Mouse (Mus musculus): Measurements from ENCODE around the gene Manba.
"Not testable (repeated sequence)": the region's sequence is repeated elsewhere in the genome, so short reads cannot be mapped to it uniquely, and the experiment has no call there.

Gene Manba

GRCm38 (mm10) chr3:135486351-135486750 lies 940 bp downstream of the Manba start:
- DNase-seq (ENCODE audit: low spot score in 2 of 2) = no peak

GRCm38 (mm10) chr3:135487803-135488202 lies 2.4 kb downstream of the Manba start:
- no peak for DNase-seq (ENCODE audit: low spot score in 2 of 2)

- DNase-seq (ENCODE audit: low spot score in 2 of 2) = no peak
These were observed 4.6 kb downstream of the Manba start for GRCm38 (mm10) chr3:135489865-135490520.

- DNase-seq (ENCODE audit: low spot score in 2 of 2) = no peak
These were observed 5.7 kb downstream of the Manba start for GRCm38 (mm10) chr3:135491102-135491501.

GRCm38 (mm10) chr3:135493320-135493719 lies 7.9 kb downstream of the Manba start:
- not testable (repeated sequence) for DNase-seq (ENCODE audit: low spot score in 2 of 2)

- DNase-seq (ENCODE audit: low spot score in 2 of 2) = not testable (repeated sequence)
These were observed 12.5 kb downstream of the Manba start for GRCm38 (mm10) chr3:135497956-135498355.

GRCm38 (mm10) chr3:135498891-135499290 lies 13.5 kb downstream of the Manba start:
- no peak for DNase-seq (ENCODE audit: low spot score in 2 of 2)

- DNase-seq (ENCODE audit: low spot score in 2 of 2) = no peak
These were observed 17.7 kb downstream of the Manba start for GRCm38 (mm10) chr3:135503160-135503559.

GRCm38 (mm10) chr3:135505369-135505909 lies 20.0 kb downstream of the Manba start:
- DNase-seq (ENCODE audit: low spot score in 2 of 2) = peak; percentile 42 to 62

- DNase-seq (ENCODE audit: low spot score in 2 of 2) = no peak
These were observed 20.6 kb downstream of the Manba start for GRCm38 (mm10) chr3:135505916-135506482.

GRCm38 (mm10) chr3:135507506-135507905 lies 22.1 kb downstream of the Manba start:
- no peak for DNase-seq (ENCODE audit: low spot score in 2 of 2)

- no peak for DNase-seq (ENCODE audit: low spot score in 2 of 2)
These were observed 22.8 kb downstream of the Manba start for GRCm38 (mm10) chr3:135508191-135508590.

- DNase-seq (ENCODE audit: low spot score in 2 of 2) = no peak
These were observed 25.0 kb downstream of the Manba start for GRCm38 (mm10) chr3:135510372-135510771.

- no peak for DNase-seq (ENCODE audit: low spot score in 2 of 2)
These were observed 26.3 kb downstream of the Manba start for GRCm38 (mm10) chr3:135511683-135512082.

GRCm38 (mm10) chr3:135513270-135513669 lies 27.9 kb downstream of the Manba start:
- no peak for DNase-seq (ENCODE audit: low spot score in 2 of 2)

- DNase-seq (ENCODE audit: low spot score in 2 of 2) = no peak
These were observed 28.5 kb downstream of the Manba start for GRCm38 (mm10) chr3:135513800-135514425.

- no peak for DNase-seq (ENCODE audit: low spot score in 2 of 2)
These were observed 29.8 kb downstream of the Manba start for GRCm38 (mm10) chr3:135515246-135515645.

- no peak for DNase-seq (ENCODE audit: low spot score in 2 of 2)
These were observed 31.5 kb downstream of the Manba start for GRCm38 (mm10) chr3:135516891-135517290.

GRCm38 (mm10) chr3:135518882-135519281 lies 33.5 kb downstream of the Manba start:
- DNase-seq (ENCODE audit: low spot score in 2 of 2) = no peak

GRCm38 (mm10) chr3:135519584-135519983 lies 34.2 kb downstream of the Manba start:
- DNase-seq (ENCODE audit: low spot score in 2 of 2) = no peak

- no peak for DNase-seq (ENCODE audit: low spot score in 2 of 2)
These were observed 36.6 kb downstream of the Manba start for GRCm38 (mm10) chr3:135521963-135522362.

- no peak for DNase-seq (ENCODE audit: low spot score in 2 of 2)
These were observed 37.4 kb downstream of the Manba start for GRCm38 (mm10) chr3:135522618-135523355.

Measured in spleen, postnatal 14 days (tissue).